Mouse (Mus musculus) erythroblast, embryonic 14.5 days (primary cell): ENCODE measurements at regions not wholly inside any gene's neighbourhood (a gene's known extent, or its start where the extent isn't known, plus 50 kb on each side); places are given as distances from the start of the nearest gene placed in this dataset.

Source experiments
- GATA1 ChIP-seq: IDR thresholded peaks from 2 replicates; pipeline ENCODE4 v1.6.1; 2012; ENCODE audit warnings: low read length, inconsistent platforms, mixed read lengths
- TAL1 ChIP-seq: IDR thresholded peaks from 3 replicates; pipeline ENCODE4 v1.6.1; 2012; ENCODE audit warnings: low read length, inconsistent platforms, mixed read lengths

DNA sequence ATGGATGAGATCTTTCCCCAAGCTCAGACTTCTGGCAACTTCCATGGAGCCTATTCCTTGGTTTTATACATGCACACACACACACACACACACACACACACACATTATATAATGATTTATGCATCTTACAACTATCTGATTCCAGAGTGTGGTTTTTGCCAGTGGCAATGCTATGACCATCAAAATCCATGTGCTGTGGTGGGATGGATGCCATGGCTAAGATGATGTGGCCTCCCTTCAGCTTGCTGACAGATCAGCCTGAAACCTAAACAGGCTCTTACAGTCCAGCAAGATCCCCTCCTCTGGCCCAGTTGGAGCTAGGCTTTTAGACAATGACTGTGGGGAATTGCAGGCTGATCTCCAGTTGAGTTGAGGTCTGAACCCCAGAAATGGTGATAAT lies 187.1 kb downstream of the Xxylt1 start:
- TF ChIP-seq TAL1 (no peak), GATA1 (no peak)
